Mouse (Mus musculus) spleen, adult 10 weeks (tissue): ENCODE results near the gene Fam110a. TPM values are rescaled to one million over a fixed set of nuclear protein-coding genes. Genes with fewer than 3 reads are reported as not detected.

ENCODE experiments used
- polyA plus RNA-seq: library from polyadenylated mRNA; stranded (reverse); fragments of 350-450 nt; fragmentation: Illumina TruSeq; extraction: RNeasy Lipid Tissue Mini Kit (QIAGEN cat#74804); gene quantifications from one replicate; pipeline ENCODE4 v1.2.3, GENCODE M21; 2015; ENCODE audit warnings: low replicate concordance; ENCODE audit not compliant: insufficient read depth

Fam110a gene
- 2.8 TPM for polyA plus RNA-seq

DNA sequence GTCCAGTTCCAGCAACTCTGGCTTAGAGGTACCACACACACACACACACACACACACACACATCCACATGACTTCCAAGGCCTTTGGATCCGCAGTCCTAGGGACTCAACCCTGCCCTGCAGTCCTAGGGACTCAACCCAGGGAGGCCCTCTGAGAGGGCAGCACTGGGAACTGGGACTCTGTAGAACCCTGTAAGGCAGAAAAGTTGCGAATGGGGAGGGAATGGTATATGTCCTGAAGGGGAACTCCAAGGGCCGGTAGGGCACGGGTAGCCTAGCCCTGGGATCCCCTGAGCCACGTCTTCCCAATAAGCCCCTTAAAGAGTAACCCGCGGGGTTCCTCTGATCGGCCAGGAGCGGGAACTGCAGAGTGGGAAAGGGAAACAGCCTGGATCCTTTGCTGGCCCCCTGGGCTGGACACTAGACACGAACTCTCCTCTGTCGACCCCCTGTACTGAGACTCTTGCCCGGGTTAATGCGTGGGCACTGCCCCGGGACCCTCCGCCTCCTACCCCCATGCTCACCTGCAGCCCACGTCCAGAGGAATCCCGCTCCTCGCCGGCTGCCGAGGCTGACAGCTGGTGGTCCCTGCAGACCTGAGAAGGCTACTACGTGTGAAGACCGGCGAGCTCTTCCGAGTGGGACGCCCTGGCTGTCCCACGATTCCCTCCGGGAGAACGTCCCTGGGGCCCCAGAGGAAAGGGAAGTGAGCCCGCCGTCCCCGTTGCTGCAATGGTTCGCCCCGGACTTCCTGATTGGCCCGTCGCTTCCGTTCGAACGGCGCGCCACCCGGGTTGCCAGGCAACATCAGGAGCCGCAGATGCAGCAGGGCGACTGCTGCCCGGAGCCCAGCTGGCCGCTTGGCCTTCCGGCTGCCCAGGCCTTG is at the start of gene Fam110a:
Gene Fam110a, minus strand, starts transcription at position 750 of the 885 bp plus-strand sequence.

DNA sequence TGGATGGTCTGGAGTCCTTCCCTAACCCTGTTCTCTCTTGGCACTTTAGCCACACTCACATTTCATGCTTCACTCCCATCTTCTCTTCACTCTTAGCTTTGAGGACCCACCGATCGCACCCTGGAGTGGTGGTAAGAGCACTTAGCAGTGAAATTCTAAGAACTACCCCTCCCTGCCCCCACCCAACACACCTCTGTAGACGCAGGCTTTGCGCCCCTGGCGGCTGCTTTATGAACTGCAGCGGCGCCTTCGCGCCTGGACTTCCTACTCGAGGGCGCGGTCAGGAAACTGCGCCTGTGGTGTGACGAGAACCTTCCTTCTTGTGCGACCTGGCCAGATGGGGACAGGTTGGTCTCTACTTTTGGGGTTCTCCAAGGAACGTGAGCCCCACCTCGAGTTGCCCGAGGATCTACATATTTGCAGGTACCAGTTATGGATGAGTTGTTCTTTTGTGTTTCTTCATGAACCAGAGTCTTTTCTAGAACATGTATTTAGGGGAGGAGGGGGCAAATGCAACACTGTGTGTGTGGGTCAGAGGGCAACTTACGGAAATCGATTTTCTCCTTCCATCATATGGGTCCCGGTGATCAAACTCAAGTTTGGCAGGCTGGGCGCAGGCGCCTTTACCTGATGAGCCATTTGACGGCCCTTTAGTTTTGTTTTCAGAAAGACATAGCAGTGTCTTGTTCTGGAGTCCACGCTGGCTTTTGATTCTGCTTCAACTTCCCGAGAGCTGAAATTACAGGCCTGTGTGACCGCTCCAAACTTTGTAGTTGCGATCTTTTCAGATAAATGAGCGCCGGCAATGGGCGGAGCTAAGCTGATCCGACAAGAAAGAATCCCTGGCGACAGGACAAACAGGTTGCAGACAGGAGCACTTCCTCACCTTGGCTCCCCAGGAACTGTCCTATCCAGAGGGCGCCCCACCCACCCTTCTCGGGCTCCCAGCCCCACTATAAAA is 16.5 kb upstream of the Fam110a start, which contains the start of gene Slc52a3:
Gene Slc52a3, plus strand, starts transcription at position 283 of the 961 bp plus-strand sequence.

Other genes starting within 250 kb of the Fam110a start
- gene Psmf1, start 236.0 kb downstream of the Fam110a start, polyA plus RNA-seq, result 27.8 TPM
- gene Rspo4, start 137.3 kb downstream of the Fam110a start, polyA plus RNA-seq, result not detected
- gene Angpt4, start 69.0 kb downstream of the Fam110a start, polyA plus RNA-seq, result 0.19 TPM
- 1.1 TPM for gene Slc52a3, start 16.3 kb upstream of the Fam110a start, polyA plus RNA-seq
- not detected for gene Scrt2, start 101.3 kb upstream of the Fam110a start, polyA plus RNA-seq
- gene Srxn1, start 125.3 kb upstream of the Fam110a start, polyA plus RNA-seq, result 6.1 TPM
- gene Tcf15, start 163.3 kb upstream of the Fam110a start, polyA plus RNA-seq, result not detected
- 160 TPM for gene Csnk2a1, start 246.6 kb upstream of the Fam110a start, polyA plus RNA-seq